ENCODE assay signal across 14 mouse cellular contexts in the genomic region with DNA sequence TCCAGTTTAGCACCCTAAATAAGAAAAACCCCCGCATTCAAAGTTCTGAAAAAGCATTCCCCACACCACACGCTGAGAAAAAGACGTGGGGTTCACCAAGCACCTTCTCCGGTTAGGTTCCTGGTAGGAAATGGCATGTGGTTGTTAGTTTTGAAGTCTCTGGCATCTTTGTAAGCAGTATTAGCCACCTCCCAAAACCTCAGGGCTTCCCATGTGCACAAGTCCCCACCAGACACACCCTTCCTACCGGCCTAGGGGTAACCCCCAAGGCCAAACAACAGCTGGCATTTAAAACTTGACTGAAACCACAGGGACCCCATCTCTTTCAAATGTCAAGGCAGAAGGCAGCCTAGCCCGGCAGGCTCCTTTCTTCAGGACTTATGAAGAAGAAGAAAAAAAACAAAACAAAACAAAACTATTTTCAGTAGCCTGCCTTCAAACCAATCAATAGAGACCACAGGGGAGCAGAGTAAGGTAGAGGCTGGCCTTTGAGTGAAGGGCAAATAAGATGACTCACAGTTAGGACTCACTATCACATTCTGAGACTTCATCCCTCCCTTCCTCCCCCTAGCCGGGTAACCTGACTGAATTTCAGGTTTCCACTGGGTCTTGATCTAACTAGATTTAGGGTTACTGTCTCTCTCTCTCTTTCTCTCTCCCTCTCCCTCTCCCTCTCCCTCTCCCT.
DNase-seq lines count a peak whose midpoint lies in the region; ATAC-seq lines count a peak whose summit lies in the region.
"Had no signal": no experiment of that assay in that cellular context is flagged by ENCODE, and none has a peak within 500 bp of the region (broad histone marks: within the 10 kb centered on the region; RNA-seq: fewer than 3 reads in every experiment).

No protein-coding gene starts in this region.

- no peak overlapping the region for H3K27ac ChIP-seq in lung, embryonic 16.5 days (ENCODE audit: low read length)
- no peak overlapping the region for H3K27ac ChIP-seq in forebrain, embryonic 12.5 days
- H3K27ac ChIP-seq: hindbrain, embryonic 15.5 days; kidney, postnatal 0 days; lung, embryonic 15.5 days had no signal

- H3K4me1 ChIP-seq in lung, embryonic 16.5 days (replicated peaks; ENCODE audit: control insufficient read depth, insufficient read depth, low read length), result peaks cover 47% of the 10 kb centered on the region
- peaks cover 28% of the 10 kb centered on the region for H3K4me1 ChIP-seq in forebrain, embryonic 12.5 days

- ATAC-seq in lung, embryonic 16.5 days (ENCODE audit: low read depth), result no peak
- peak; percentile 45 for ATAC-seq in megakaryocyte progenitor cell, adult 5-6 weeks (replicated peaks; ENCODE audit: poor library complexity)
- ATAC-seq in forebrain, embryonic 12.5 days (ENCODE audit: low FRiP score), result no peak

- 43% methylated on average over 7 of the region's 7 CpGs for WGBS in lung, embryonic 16.5 days
- 23% methylated on average over 7 of the region's 7 CpGs for WGBS in forebrain, embryonic 12.5 days

- H3K36me3 ChIP-seq in lung, embryonic 16.5 days (ENCODE audit: control insufficient read depth, insufficient read depth, low read length), result no peaks in the 10 kb centered on the region; the same call in 1 of the 2 replicates
- H3K36me3 ChIP-seq in forebrain, embryonic 12.5 days (replicated peaks), result no peaks in the 10 kb centered on the region
- H3K36me3 ChIP-seq: heart, embryonic 10.5 days; hindbrain, embryonic 15.5 days had no signal

- no peak for DNase-seq in lung, postnatal 4 days
- peak; percentile 57 for DNase-seq in T-cell, adult 2 months (ENCODE audit: low spot score)
- peak; percentile 29 to 45 for DNase-seq in thymus, postnatal 36 days
- no peak for DNase-seq in cerebellum, postnatal 25 days
- no peak for DNase-seq in heart, adult 9 months (ENCODE audit: low spot score in 2 of 2)
- DNase-seq: cerebellum, postnatal 10 days; liver had no signal

- no peaks in the 10 kb centered on the region for H3K9me3 ChIP-seq in lung, embryonic 16.5 days (ENCODE audit: control insufficient read depth, low read length)
- H3K9me3 ChIP-seq in forebrain, embryonic 12.5 days, result no peaks in the 10 kb centered on the region
- H3K9me3 ChIP-seq: heart, embryonic 10.5 days; hindbrain, embryonic 15.5 days; lung, embryonic 15.5 days had no signal

- H3K4me3 ChIP-seq in lung, embryonic 16.5 days (ENCODE audit: low read length), result no peak overlapping the region
- no peak overlapping the region for H3K4me3 ChIP-seq in forebrain, embryonic 12.5 days (replicated peaks)
- H3K4me3 ChIP-seq: hindbrain, embryonic 15.5 days; lung, embryonic 15.5 days had no signal

- no peak overlapping the region for H3K4me2 ChIP-seq in lung, embryonic 16.5 days (ENCODE audit: low read depth, low read length)
- H3K4me2 ChIP-seq in forebrain, embryonic 12.5 days, result no peak overlapping the region
- H3K4me2 ChIP-seq: lung, embryonic 15.5 days had no signal

- peak overlapping the region; percentile 22; the same call in 1 of the 2 replicates for H3K9ac ChIP-seq in lung, embryonic 16.5 days (ENCODE audit: low read length)
- no peak overlapping the region for H3K9ac ChIP-seq in forebrain, embryonic 12.5 days
- H3K9ac ChIP-seq: hindbrain, embryonic 15.5 days; lung, embryonic 15.5 days had no signal

- no peaks in the 10 kb centered on the region for H3K27me3 ChIP-seq in lung, embryonic 16.5 days (ENCODE audit: control insufficient read depth, insufficient read depth, low read depth, low read length)
- no peaks in the 10 kb centered on the region for H3K27me3 ChIP-seq in forebrain, embryonic 12.5 days
- H3K27me3 ChIP-seq: hindbrain, embryonic 15.5 days; lung, embryonic 15.5 days had no signal

Comparison
In these comparisons a context has a peak if more than half of its experiments do, and no peak if none do; other contexts are left out.
1. DNase-seq: peak in T-cell, adult 2 months (single experiment) and thymus, postnatal 36 days (2 of 2); none in lung, postnatal 4 days (0 of 2), cerebellum, postnatal 25 days (0 of 2) and heart, adult 9 months (0 of 2).